Mouse (Mus musculus) ES-E14 (cell line): Measurements from ENCODE around the gene T. TPM values are rescaled to one million over a fixed set of nuclear protein-coding genes. Genes with fewer than 3 reads are reported as not detected.

Experiments
- DNase-seq: peaks from one replicate; pipeline ENCODE4 v3.0.0-alpha.2; 2013; ENCODE audit warnings: low read depth, low spot score
- H3K27ac ChIP-seq: 2 replicates; pipeline ENCODE4 v1.5.1; 2012; ENCODE audit warnings: low read depth, mild to moderate bottlenecking, low read length, moderate library complexity, mixed read lengths; ENCODE audit not compliant: poor library complexity, insufficient read depth, severe bottlenecking
- H3K36me3 ChIP-seq: 2 replicates; pipeline ENCODE4 v1.6.1; 2012; ENCODE audit warnings: mild to moderate bottlenecking, low read length, moderate library complexity, mixed read lengths; ENCODE audit not compliant: control insufficient read depth, poor library complexity, insufficient read depth, severe bottlenecking
- H3K4me1 ChIP-seq, 2 experiments: fragments of 150-350 bp in 1 of 2; sonication (generic) in 1 of 2; 2 replicates each; pipeline ENCODE4 v1.6.1; 2012; ENCODE audit warnings: low read length in 2 of 2, mild to moderate bottlenecking in 1 of 2, mixed read lengths in 1 of 2; ENCODE audit not compliant: control insufficient read depth in 2 of 2, insufficient read depth in 2 of 2, poor library complexity in 1 of 2
- H3K4me3 ChIP-seq, 2 experiments: fragments of 150-350 bp in 1 of 2; sonication (generic) in 1 of 2; 2 replicates each; pipeline ENCODE4 v1.5.1; 2012; ENCODE audit warnings: low read length in 2 of 2, low read depth in 1 of 2, mild to moderate bottlenecking in 1 of 2, mixed read lengths in 1 of 2; ENCODE audit not compliant: insufficient read depth in 1 of 2, poor library complexity in 1 of 2, severe bottlenecking in 1 of 2
- H3K9ac ChIP-seq: 2 replicates; pipeline ENCODE4 v1.6.1; 2012; ENCODE audit warnings: low read depth, mild to moderate bottlenecking, low read length, mixed read lengths; ENCODE audit not compliant: poor library complexity, insufficient read depth, severe bottlenecking
- H3K9me3 ChIP-seq: fragments of 150-350 bp; sonication (generic); 2 replicates; pipeline ENCODE4 v1.6.1; 2012; ENCODE audit warnings: low read depth, mild to moderate bottlenecking, low read length; ENCODE audit not compliant: control insufficient read depth, insufficient read depth
- CHD2 ChIP-seq: IDR thresholded peaks from 2 replicates; pipeline ENCODE4 v1.6.1; 2014; ENCODE audit warnings: mild to moderate bottlenecking, low read depth, low read length, inconsistent platforms
- HCFC1 ChIP-seq: IDR thresholded peaks from 2 replicates; pipeline ENCODE4 v1.6.1; 2012; ENCODE audit warnings: low read length, inconsistent platforms, borderline replicate concordance; ENCODE audit not compliant: insufficient read depth
- MAFK ChIP-seq: IDR thresholded peaks from 2 replicates; pipeline ENCODE4 v1.6.1; 2014; ENCODE audit warnings: mild to moderate bottlenecking, low read depth, low read length, inconsistent platforms; ENCODE audit not compliant: insufficient read depth
- ZC3H11A ChIP-seq: IDR thresholded peaks from 2 replicates; pipeline ENCODE4 v1.6.1; 2012; ENCODE audit warnings: low read depth, mild to moderate bottlenecking, inconsistent platforms, low read length, borderline replicate concordance
- ZNF384 ChIP-seq: IDR thresholded peaks from 2 replicates; pipeline ENCODE4 v1.6.1; 2012; ENCODE audit warnings: low read depth, low read length, inconsistent platforms
- in situ Hi-C, 2 experiments: fragments of 600-800 bp; cut with MboI; formaldehyde crosslinking; loops; one replicate each; pipeline ENCODE4 v1.15.1; 2025; ENCODE audit warnings: low sequenced_read_pairs in 2 of 2, inconsistent platforms in 1 of 2; ENCODE audit not compliant: unreplicated experiment in 2 of 2
- total RNA-seq: library from RNA; depleted of rRNA; stranded (reverse); fragments of 300-350 nt; gene quantifications from 2 replicates; pipeline ENCODE4 v1.2.3, GENCODE M21; 2012

T gene
- total RNA-seq, 1 experiment = 3.5 TPM

GRCm38 (mm10) chr17:8481797-8482196 is 47.6 kb downstream of the T start:
- no peak for DNase-seq
- in situ Hi-C loops = no loop called here

GRCm38 (mm10) chr17:8482876-8483275 is 48.7 kb downstream of the T start:
- DNase-seq = no peak
- in situ Hi-C loops = no loop called here
- Histone ChIP-seq H3K27ac (no peak overlapping the region), H3K9ac (no peak overlapping the region), H3K9me3 (no peaks in the 10 kb centered on the region), H3K4me1 (no peaks in the 10 kb centered on the region), H3K4me3 (no peak overlapping the region), H3K36me3 (no peaks in the 10 kb centered on the region)
- no peak for TF ChIP-seq MAFK
- TF ChIP-seq CHD2 = no peak
- TF ChIP-seq HCFC1 = no peak
- TF ChIP-seq ZNF384 = no peak
- no peak for TF ChIP-seq ZC3H11A

More at GRCm38 (mm10) chr17:8481797-8482196, 47.6 kb downstream of the T start:
- Histone ChIP-seq H3K36me3 (no peaks in the 10 kb centered on the region), H3K4me3 (no peak overlapping the region), H3K9ac (no peak overlapping the region), H3K27ac (no peak overlapping the region), H3K9me3 (no peaks in the 10 kb centered on the region), H3K4me1 (no peaks in the 10 kb centered on the region)
- no peak for TF ChIP-seq HCFC1
- TF ChIP-seq MAFK = no peak
- TF ChIP-seq ZNF384 = no peak
- no peak for TF ChIP-seq ZC3H11A

- no peak overlapping the region for H3K9ac ChIP-seq
- H3K9me3 ChIP-seq = no peaks in the 10 kb centered on the region
- DNase-seq = no peak
- no peak overlapping the region for H3K27ac ChIP-seq
- in situ Hi-C loops = no loop called here
- TF ChIP-seq MAFK (no peak), ZC3H11A (no peak), CHD2 (no peak), HCFC1 (no peak), ZNF384 (no peak)
- no peaks in the 10 kb centered on the region for H3K4me1 ChIP-seq
- H3K36me3 ChIP-seq = no peaks in the 10 kb centered on the region
- H3K4me3 ChIP-seq = no peak overlapping the region
Measured at GRCm38 (mm10) chr17:8484246-8484645, 50.0 kb downstream of the T start.

GRCm38 (mm10) chr17:8485146-8485545 is 50.9 kb downstream of the T start:
- H3K9me3 ChIP-seq = no peaks in the 10 kb centered on the region

GRCm38 (mm10) chr17:8487824-8488223 is 53.6 kb downstream of the T start:
- Histone ChIP-seq H3K9me3 (no peaks in the 10 kb centered on the region), H3K27ac (no peak overlapping the region), H3K4me1 (no peaks in the 10 kb centered on the region), H3K9ac (no peak overlapping the region), H3K36me3 (no peaks in the 10 kb centered on the region), H3K4me3 (no peak overlapping the region)
- TF ChIP-seq HCFC1 (no peak), MAFK (no peak), CHD2 (no peak), ZNF384 (no peak), ZC3H11A (no peak)
- in situ Hi-C loops = no loop called here
- DNase-seq = no peak

More at GRCm38 (mm10) chr17:8485146-8485545, 50.9 kb downstream of the T start:
- DNase-seq = no peak
- H3K36me3 ChIP-seq = no peaks in the 10 kb centered on the region
- no peaks in the 10 kb centered on the region for H3K4me1 ChIP-seq
- no peak overlapping the region for H3K27ac ChIP-seq
- no peak overlapping the region for H3K9ac ChIP-seq
- H3K4me3 ChIP-seq = no peak overlapping the region
- in situ Hi-C loops = no loop called here
- no peak for TF ChIP-seq MAFK
- no peak for TF ChIP-seq CHD2
- TF ChIP-seq HCFC1 = no peak
- TF ChIP-seq ZC3H11A = no peak
- no peak for TF ChIP-seq ZNF384
